Mouse (Mus musculus) v-Abl transformed pro-B cells (cell line): ENCODE results near the gene Eif4b.

ENCODE experiments used
- in situ Hi-C, 2 experiments: fragments of 400-800 bp; cut with MboI; formaldehyde crosslinking; loops; one replicate each; pipeline ENCODE4 v1.15.1; 2025; ENCODE audit not compliant: unreplicated experiment in 2 of 2

The Eif4b gene

GRCm38 (mm10) chr15:102073559-102074069 lies at the start of gene Eif4b:
Eif4b (plus strand) TSS chr15:102073773.
- in situ Hi-C loops: no loop called here

DNA sequence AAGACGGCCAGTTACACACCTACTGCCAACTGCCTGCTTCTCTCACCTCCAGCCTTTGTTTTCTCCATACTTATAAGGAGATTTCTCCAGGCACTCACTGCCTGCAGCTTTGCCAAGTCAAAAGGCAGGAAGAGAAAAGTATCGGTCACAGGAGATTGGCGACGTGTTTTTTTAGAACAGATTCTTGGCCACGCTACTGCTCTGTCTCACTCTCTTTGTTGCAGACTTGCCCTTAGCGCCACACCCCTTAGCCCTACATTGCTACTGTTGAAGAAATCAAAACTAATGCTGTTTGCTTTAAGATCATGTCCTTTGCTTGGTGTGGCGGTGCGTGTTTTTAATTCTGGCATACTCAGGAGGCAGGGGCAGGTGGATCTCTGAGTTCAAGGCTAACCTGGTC lies 49.7 kb upstream of the Eif4b start:
- in situ Hi-C loops: no loop called here

DNA sequence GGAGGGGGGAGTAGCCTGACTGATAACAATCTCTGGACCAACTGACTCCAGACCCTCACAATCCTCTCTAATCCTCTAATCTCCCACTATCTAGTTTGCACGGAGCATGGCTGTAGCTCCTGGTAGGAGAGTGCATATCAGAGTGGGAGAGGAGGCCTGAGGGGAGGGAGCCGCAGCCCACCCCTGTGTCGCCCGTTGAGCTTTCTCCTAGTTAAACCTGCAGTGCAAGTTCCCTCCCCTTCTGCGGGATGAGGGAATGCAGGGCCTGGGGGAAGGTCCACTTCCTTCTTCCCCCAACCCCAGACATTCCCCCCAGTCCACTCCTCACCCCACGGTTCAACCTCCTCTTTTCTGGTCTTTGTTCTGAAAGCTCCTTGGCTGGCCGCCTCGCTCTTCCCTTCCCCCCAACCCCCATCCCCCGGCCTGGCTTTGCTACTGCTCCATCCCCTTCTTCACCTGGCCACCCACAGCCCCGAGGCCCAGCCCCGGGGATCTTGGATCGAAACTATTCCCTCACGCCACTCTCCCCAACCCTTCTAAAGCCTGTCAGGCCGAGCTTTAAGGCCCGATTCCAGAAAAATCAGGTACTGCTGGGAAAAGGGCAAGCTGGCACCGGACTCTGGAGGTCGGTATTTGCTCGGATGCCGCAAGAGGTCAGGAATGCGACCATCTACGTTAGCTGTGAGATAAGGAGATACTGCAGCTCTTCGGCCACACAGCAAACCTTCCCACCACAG lies 48.3 kb upstream of the Eif4b start:
- in situ Hi-C loops: no loop called here

DNA sequence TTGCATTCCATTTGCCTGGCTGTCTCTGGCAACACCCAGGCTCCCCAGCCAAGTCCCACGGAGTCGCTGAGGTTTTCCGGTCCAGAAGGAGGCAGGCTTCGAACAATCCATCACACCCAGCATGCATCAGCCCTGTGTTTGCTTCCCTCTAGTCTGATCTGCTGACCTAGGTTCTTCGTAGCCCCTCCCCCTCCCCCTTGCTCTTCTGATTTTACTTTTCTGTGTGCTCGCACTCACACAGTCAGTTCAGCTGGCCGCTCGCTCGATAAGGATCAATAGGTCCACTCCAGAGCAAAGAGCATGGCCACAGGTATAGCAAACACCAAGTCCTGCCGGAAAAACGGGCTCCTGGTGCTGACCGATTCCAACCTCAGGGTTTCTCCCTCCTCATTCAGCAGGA lies 47.1 kb upstream of the Eif4b start:
- in situ Hi-C loops: no loop called here

DNA sequence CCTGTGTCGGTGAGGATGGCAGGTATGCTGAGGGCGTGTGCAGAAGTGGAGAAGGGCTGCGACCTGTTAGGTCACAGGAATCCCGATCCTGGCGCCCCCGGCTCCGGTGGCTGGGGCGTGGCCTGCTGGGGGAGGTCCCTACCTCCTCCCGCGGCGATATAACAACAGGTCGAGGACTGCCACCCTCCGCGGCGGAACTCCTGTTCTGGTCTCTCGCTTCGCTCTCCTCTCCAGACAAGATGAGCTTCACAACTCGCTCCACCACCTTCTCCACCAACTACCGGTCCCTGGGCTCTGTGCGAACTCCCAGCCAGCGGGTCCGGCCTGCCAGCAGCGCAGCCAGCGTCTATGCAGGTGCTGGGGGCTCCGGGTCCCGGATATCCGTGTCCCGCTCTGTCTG lies 45.5 kb upstream of the Eif4b start, which contains the start of gene Krt18:
Gene Krt18, plus strand, starts transcription at position 141 of the 400 bp plus-strand sequence.
- in situ Hi-C loops: no loop called here

DNA sequence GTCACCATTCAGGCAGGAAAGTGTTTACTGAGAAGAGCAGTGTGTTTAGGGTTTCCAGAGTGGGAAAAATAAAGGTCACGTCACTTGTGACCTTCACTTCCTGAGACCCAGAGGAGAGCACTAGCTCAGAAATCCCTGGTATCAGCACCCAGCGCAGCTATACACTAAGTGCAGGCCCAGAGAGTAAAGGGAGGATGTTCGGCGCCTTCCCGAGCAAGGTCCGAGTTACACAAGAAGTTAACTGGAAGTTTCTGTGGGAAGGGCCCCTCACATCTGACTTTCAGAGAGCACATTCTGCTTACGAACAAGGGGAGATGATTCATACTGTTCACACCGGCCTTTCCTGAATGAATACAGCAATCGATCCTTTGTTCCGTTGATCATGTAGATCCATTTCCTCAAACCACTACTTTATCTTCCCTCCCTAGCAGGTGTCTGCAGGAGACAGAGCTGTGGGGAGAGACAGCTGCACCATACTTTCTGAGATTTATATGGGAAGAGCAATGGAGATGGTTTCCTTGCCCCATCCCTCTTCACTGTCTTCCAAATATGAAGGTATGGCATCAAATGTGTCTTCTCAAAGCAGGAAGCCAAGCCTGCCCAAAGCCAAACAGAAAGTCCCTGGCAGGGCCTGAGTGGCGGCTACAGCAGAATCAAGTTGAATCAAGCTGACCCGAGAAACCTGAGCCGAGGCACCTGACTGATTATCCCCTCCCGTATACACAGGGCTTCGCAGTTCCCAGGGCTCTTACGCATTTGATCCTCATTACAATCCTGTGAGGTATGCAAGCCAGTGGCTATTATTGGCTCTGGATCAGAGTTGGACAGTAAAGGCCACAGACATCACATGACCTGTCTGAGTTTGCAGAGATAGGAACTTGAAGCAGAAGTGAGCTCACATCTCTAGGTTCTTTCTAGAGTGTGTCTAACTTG lies 39.2 kb upstream of the Eif4b start:
- in situ Hi-C loops: no loop called here

- in situ Hi-C loops: no loop called here
Measured at GRCm38 (mm10) chr15:102040277-102040676, 33.3 kb upstream of the Eif4b start.

- in situ Hi-C loops: no loop called here
Measured at GRCm38 (mm10) chr15:102041951-102042350, 31.6 kb upstream of the Eif4b start.

- in situ Hi-C loops: no loop called here
Measured at GRCm38 (mm10) chr15:102044745-102045144, 28.8 kb upstream of the Eif4b start.

DNA sequence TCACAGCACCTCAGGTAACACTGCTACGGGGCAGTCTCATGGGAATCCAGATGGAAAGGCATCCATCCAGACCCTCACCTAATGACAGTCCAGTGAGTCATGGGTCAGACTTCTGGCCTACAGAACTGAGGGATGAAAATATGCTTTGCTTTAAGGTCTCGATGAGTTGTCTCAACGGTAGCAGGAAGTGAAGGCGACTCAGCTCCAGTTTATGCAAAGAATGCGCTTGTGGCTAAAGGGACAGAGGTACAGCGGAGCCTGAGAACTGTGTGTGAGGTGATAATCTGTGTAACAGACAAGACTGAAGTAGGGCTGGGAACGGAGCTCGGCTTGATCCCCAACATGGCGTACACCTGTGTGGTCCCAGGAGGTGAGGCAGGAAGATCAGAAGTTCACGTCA lies 27.9 kb upstream of the Eif4b start:
- in situ Hi-C loops: no loop called here

DNA sequence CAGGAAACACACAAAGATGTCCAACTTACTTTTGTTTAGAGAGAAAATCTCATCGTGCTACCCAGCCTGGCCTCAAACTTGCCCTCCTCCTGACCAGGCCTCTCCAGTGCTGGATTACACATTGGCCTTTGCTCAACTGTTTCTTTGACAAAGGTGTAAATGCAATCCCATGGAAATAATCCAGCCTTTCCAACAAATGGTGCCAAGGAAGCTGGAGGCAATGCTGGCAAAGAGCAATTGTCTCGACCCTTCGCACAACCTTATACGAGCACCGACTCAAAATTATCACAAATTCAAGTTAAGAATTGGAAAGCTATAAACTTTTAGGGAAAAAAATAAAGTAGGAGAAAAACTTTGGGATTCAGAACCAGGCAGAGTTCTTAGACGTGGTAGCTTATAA lies 25.6 kb upstream of the Eif4b start:
- in situ Hi-C loops: no loop called here

DNA sequence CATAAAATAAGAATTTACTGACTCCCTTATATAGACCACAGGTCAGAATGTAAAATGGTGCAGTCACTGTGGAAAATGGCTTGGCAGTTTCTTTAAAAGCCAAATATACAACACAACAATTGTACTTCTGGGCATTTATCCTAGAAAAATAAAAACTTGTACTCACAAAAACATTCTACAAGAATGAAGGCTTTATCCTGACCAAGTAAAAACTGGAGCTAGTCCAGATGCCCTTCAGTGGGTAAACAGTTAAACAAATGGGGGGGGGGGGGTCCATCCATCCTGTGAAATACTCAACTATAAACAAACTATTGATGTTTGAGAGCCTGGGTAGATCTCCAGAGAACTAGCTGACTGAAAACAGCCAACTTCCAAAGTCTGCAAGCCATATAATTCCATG lies 23.7 kb upstream of the Eif4b start:
- in situ Hi-C loops: no loop called here

GRCm38 (mm10) chr15:102051920-102052683 lies 21.5 kb upstream of the Eif4b start:
- in situ Hi-C loops: no loop called here

GRCm38 (mm10) chr15:102056495-102057174 lies 16.9 kb upstream of the Eif4b start:
- in situ Hi-C loops: no loop called here

DNA sequence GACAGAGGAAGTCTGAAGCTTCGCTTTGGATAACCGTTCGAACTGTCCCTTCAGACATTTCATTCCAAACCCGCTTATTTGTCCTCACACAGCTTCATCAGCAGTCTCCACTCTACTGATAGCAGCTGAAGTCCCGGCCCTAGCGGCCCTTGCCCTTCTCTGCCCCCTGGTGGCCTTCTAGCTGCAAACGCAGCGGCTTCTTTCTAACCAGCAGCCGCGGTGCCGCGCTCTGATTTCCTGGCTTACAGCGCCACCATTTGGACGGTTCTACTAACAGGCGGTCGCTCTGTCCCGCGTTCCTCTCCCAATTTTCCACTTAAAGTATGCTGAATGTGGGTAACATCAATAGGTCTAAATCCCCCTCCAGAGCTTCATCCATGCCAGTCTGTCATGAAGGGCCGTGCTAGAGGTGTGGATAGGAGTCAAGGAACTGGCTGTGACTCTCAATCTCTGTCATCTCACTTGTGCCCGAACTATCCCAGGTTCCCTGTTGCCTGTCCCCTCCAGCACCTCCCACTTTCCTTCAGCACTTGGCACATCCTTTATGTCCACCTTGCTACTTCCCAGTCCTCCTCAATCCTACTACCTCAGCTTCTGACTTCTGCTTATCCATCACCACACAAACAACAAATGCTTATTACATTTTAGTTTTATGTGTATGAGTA lies 7.8 kb upstream of the Eif4b start:
- in situ Hi-C loops: loop anchor here (5.0 to 10.0 kb wide), 3 partner anchors 293 to 851 kb away; no protein-coding TSS in a partner anchor

- in situ Hi-C loops: no loop called here
Measured at GRCm38 (mm10) chr15:102070476-102071467, 2.8 kb upstream of the Eif4b start.

GRCm38 (mm10) chr15:102072963-102073558 lies 512 bp upstream of the Eif4b start:
- in situ Hi-C loops: no loop called here
